Mouse (Mus musculus) forebrain, embryonic 10.5 days (tissue): ENCODE data around the gene Cep295. TPM values are rescaled to one million over a fixed set of nuclear protein-coding genes. Genes with fewer than 3 reads are reported as not detected.
"Not testable (repeated sequence)": the region's sequence is repeated elsewhere in the genome, so short reads cannot be mapped to it uniquely, and the experiment has no call there.

Experiments used
- DNase-seq: peaks from one replicate; pipeline ENCODE4 v3.0.0-alpha.2; 2017; ENCODE audit warnings: low spot score; ENCODE audit errors: extremely low spot score
- H3K27ac ChIP-seq: fragments of 300-500 bp; sonication (generic); 2 replicates; pipeline ENCODE4 v1.5.1; 2016; ENCODE audit warnings: mild to moderate bottlenecking
- H3K27me3 ChIP-seq: fragments of 300-500 bp; sonication (generic); 2 replicates; pipeline ENCODE4 v1.6.1; 2016; ENCODE audit warnings: mild to moderate bottlenecking; ENCODE audit not compliant: poor library complexity, severe bottlenecking
- H3K36me3 ChIP-seq: fragments of 300-500 bp; sonication (generic); replicated peaks from 2 replicates; pipeline ENCODE4 v1.6.1; 2016; ENCODE audit warnings: mild to moderate bottlenecking, moderate library complexity
- H3K4me1 ChIP-seq: fragments of 300-500 bp; sonication (generic); 2 replicates; pipeline ENCODE4 v1.6.1; 2016
- H3K4me3 ChIP-seq: fragments of 300-500 bp; sonication (generic); 2 replicates; pipeline ENCODE4 v1.5.1; 2016; ENCODE audit warnings: mild to moderate bottlenecking, moderate library complexity
- H3K9me3 ChIP-seq: fragments of 300-500 bp; sonication (generic); 2 replicates; pipeline ENCODE4 v1.6.1; 2016; ENCODE audit warnings: mild to moderate bottlenecking, moderate library complexity
- WGBS: fragments of 180-500 bp; shearing (Covaris S2); methylation state at CpG from one replicate; pipeline ENCODE4 v1.1.7; 2016; 5-methylcytosine and 5-hydroxymethylcytosine counted together
- polyA plus RNA-seq: library from polyadenylated mRNA; unstranded; fragments of >200 nt; fragmentation: Nextera tagmentation; extraction: Ambion mirVana; gene quantifications from 2 replicates; pipeline ENCODE4 v1.2.1, GENCODE M21; 2016

Cep295 gene
- polyA plus RNA-seq, 1 experiment from 2014 or later = 25.6 TPM

GRCm38 (mm10) chr9:15302006-15302405 is 55.6 kb downstream of the Cep295 start:
- 76% methylated on average over 6 of the region's 6 CpGs for whole genome bisulfite sequencing

DNA sequence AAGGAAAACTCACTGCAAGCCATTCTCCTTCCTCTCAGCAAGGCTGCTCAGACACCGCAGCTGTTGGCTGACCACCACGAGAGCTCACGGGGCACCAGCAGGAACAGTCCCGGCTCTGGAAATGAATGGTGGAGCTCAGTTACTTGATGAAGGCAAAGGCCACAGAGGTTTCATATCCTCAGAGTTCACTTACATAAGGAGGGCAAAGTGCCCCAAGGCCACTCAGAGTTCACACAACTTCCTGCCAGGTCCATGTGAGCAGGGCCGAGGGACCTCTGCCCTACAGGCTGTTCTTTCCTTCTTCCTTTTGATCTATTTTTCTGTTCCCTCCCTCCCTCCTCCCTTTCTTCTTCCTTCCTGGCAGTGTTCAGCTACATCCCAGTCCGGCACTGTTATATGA is 56.2 kb downstream of the Cep295 start:
- no peak for DNase-seq
- Histone ChIP-seq H3K4me1 (peaks cover 4% of the 10 kb centered on the region; the same call in 1 of the 2 replicates), H3K4me3 (no peak overlapping the region), H3K27me3 (no peaks in the 10 kb centered on the region), H3K36me3 (no peaks in the 10 kb centered on the region), H3K9me3 (no peaks in the 10 kb centered on the region), H3K27ac (no peak overlapping the region)
- WGBS = 69% methylated on average over 6 of the region's 6 CpGs

More at GRCm38 (mm10) chr9:15302006-15302405, 55.6 kb downstream of the Cep295 start:
- H3K36me3 ChIP-seq, H3K9me3 ChIP-seq, DNase-seq, H3K27ac ChIP-seq, H3K4me3 ChIP-seq, H3K27me3 ChIP-seq, H3K4me1 ChIP-seq: not testable (repeated sequence)

DNA sequence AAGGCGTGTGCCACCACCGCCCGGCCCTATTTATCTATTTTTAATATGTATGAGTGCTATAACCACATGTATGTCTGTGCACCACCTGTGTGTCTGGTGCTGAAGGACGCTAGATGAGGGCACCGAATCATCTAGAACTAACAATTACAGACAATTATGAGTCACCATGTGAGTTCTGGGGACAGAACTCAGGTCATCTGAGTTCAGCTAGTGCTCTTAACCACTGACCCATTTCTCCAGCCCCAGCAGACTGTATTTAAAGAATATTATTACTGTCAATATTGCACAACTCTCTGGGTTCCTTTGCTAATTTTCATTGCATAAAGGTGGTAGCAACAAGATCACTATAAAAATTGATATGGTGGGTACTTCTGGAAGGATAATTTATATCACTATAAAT is 57.5 kb downstream of the Cep295 start:
- 86% methylated on average over 5 of the region's 5 CpGs for WGBS
- H3K4me3 ChIP-seq = no peak overlapping the region
- DNase-seq = no peak
- H3K27me3 ChIP-seq = no peaks in the 10 kb centered on the region
- H3K4me1 ChIP-seq = no peaks in the 10 kb centered on the region
- no peaks in the 10 kb centered on the region for H3K36me3 ChIP-seq
- no peaks in the 10 kb centered on the region for H3K9me3 ChIP-seq
- H3K27ac ChIP-seq = no peak overlapping the region

DNA sequence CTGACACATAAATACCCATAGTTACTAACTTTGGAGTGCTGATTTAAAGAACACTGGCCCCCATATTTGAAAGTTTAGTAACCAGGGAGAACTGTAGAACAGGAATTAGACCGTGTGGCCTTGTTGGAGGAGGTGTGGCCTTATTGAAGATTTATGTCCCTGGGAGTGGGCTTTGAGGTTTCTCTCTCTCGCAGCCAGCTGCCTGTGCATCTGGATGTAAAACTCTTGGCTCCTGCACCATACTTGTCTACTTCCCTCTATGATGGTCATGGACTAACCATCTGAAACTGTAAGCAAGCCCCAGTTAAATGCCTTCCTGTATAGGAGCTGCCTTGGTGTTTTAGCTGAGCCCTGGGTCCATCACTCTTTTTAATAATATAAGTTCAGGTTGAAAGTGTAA is 59.1 kb downstream of the Cep295 start:
- DNase-seq = no peak
- Histone ChIP-seq H3K4me3 (no peak overlapping the region), H3K27me3 (no peaks in the 10 kb centered on the region), H3K36me3 (no peaks in the 10 kb centered on the region), H3K27ac (no peak overlapping the region), H3K4me1 (no peaks in the 10 kb centered on the region), H3K9me3 (no peaks in the 10 kb centered on the region)
- 78% methylated on average over 2 of the region's 2 CpGs for WGBS

DNA sequence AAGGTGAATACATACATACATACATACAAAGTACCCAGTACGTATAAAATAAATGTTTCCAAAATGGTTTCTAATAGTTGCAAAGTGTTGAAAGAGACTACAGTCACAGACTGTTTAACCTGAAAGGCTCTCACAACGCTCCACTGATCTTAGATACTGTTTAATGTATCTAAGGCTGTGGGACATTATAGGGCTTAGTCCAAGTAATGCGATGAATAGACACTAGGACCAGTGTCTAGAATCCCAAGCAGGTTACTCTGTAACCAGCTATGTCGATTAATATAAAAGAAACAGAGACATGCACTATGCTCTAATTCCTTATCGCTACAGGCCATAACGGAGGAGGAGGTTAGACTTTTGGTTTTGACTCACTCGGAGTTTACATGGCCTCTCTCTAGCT is 60.5 kb downstream of the Cep295 start:
- Histone ChIP-seq H3K27ac (no peak overlapping the region), H3K4me3 (no peak overlapping the region), H3K9me3 (no peaks in the 10 kb centered on the region), H3K36me3 (no peaks in the 10 kb centered on the region), H3K4me1 (no peaks in the 10 kb centered on the region), H3K27me3 (no peaks in the 10 kb centered on the region)
- 90% methylated on average over 7 of the region's 7 CpGs for WGBS
- no peak for DNase-seq

DNA sequence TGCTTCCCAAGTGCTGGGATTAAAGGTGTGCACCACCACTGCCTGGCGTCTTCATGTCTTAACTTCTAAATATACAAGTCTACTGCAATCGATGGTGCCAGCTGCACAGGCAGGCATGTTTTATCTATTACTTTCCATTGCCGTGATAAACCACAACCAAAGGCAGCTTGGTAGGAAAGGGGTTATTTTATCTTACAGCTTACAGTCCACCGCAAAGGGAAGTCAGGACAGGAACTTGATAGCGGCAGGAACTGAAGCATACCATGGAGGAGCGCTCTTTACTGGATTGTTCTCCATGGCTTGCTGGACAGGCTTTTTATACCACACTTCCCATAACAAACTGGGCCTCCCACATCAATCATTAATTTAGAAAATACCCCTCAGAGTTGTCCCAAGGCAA is 68.3 kb downstream of the Cep295 start:
- Histone ChIP-seq H3K27ac (no peak overlapping the region), H3K36me3 (no peaks in the 10 kb centered on the region), H3K9me3 (no peaks in the 10 kb centered on the region), H3K27me3 (no peaks in the 10 kb centered on the region), H3K4me3 (no peak overlapping the region), H3K4me1 (no peaks in the 10 kb centered on the region)
- WGBS = 91% methylated on average over 6 of the region's 6 CpGs
- DNase-seq = no peak

DNA sequence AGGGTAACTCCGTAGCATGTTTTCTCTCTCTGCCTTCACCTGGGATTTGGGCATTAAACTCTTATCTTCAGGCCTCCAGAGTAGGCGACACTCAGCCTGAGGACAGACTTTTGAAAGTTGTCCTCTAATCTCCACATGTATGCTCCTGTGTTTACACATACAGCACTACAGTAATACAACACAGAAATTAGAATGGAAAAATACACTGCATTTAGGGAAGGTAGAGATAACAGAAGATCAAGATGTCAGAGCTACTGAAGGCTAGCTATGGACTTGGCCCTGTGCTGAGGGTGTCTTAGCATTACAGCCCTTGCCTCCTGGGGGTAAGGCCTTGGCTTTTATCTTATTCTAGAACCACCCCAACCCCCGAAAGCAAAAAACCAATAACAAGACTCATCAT is 69.2 kb downstream of the Cep295 start:
- DNase-seq = no peak
- Histone ChIP-seq H3K36me3 (no peaks in the 10 kb centered on the region), H3K4me1 (no peaks in the 10 kb centered on the region), H3K9me3 (no peaks in the 10 kb centered on the region), H3K27ac (no peak overlapping the region), H3K27me3 (no peaks in the 10 kb centered on the region), H3K4me3 (no peak overlapping the region)
- WGBS = 92% methylated on average over 3 of the region's 3 CpGs

DNA sequence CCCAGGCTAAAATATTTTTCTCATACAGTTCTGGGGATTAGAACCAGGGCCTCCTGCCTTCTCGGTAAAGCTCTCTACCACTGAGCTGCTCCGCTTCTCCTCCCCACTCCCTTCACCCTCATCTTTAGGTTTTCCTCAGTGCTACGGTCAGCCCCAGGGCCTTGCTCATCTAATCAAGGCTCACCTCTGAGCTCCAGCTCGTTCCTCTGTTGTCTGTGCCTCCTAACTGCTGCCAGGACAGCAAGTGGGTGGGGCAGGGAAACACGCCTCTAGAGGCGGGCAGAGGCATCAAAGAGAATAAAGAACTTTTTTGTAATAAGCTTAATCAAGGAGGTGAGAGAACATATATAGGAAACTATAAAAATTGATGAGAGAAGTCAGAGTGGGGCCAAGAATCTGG is 69.7 kb downstream of the Cep295 start:
- H3K4me3 ChIP-seq = no peak overlapping the region
- no peaks in the 10 kb centered on the region for H3K27me3 ChIP-seq
- no peak overlapping the region for H3K27ac ChIP-seq
- 48% methylated on average over 6 of the region's 6 CpGs for WGBS
- no peaks in the 10 kb centered on the region for H3K9me3 ChIP-seq
- no peak for DNase-seq
- H3K36me3 ChIP-seq = no peaks in the 10 kb centered on the region
- H3K4me1 ChIP-seq = no peaks in the 10 kb centered on the region

DNA sequence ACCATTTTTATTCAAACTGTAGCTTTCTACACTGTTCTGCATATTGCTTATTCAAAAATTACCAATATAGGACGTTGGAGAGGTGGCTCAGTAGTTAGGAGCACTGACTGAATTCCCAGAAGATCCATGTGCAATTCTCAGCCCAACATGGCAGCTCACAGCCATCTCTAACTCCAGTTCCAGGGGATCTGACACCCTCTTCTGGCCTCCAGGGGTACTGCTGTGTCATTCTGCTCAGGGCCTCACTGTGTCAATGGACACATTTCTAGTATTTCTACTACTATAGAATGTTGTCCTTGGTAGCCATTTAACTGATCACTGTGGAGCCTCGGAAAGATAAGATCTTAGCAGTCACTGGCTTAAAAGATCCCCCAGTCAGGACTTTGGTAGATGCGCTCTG is 72.1 kb downstream of the Cep295 start:
- Histone ChIP-seq H3K36me3 (no peaks in the 10 kb centered on the region), H3K4me1 (peaks cover 9% of the 10 kb centered on the region), H3K9me3 (no peaks in the 10 kb centered on the region), H3K27me3 (no peaks in the 10 kb centered on the region), H3K4me3 (no peak overlapping the region), H3K27ac (no peak overlapping the region)
- DNase-seq = no peak
- 65% methylated on average over 3 of the region's 3 CpGs for WGBS

DNA sequence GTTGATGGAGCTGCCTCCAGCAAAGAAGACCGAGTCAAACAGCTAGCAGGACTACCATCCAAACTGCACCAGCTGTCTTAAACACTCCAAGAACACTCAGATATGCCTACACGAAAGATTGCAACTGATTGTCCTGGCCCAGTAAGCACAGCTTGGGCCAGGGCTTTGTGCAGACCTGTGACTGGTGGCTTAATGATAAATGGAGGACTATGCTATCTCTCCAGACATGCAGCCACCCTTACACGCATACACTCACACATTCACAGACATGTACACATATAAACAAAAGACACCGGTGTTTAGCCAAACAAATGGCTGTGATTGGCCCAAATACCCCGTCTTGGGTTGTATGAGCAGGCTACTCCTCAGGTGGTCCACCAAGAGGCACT is 77.1 kb downstream of the Cep295 start:
- no peak for DNase-seq
- H3K36me3 ChIP-seq = peaks cover 19% of the 10 kb centered on the region
- no peaks in the 10 kb centered on the region for H3K9me3 ChIP-seq
- WGBS = 50% methylated on average over 5 of the region's 5 CpGs
- peak overlapping the region; percentile 98 for H3K4me3 ChIP-seq
- H3K27ac ChIP-seq = peak overlapping the region; percentile 92
- no peaks in the 10 kb centered on the region for H3K27me3 ChIP-seq
- peaks cover 24% of the 10 kb centered on the region for H3K4me1 ChIP-seq

GRCm38 (mm10) chr9:15279649-15280490 is 77.7 kb downstream of the Cep295 start, which contains the start of gene Med17:
Gene Med17, minus strand, starts transcription at chr9:15279931.
- Histone ChIP-seq H3K9me3 (no peaks in the 10 kb centered on the region), H3K4me1 (peaks cover 24% of the 10 kb centered on the region), H3K27ac (peak within 1 kb of the TSS; percentile 92), H3K4me3 (peak within 1 kb of the TSS; percentile 98), H3K36me3 (peaks cover 25% of the 10 kb centered on the region), H3K27me3 (no peaks in the 10 kb centered on the region)
- 2% methylated on average over 57 of the region's 57 CpGs for WGBS
- DNase-seq = peak; percentile 93

GRCm38 (mm10) chr9:15279139-15279648 is 78.4 kb downstream of the Cep295 start:
- 9% methylated on average over 19 of the region's 19 CpGs for WGBS
- H3K27ac ChIP-seq = peak overlapping the region; percentile 92
- no peak for DNase-seq
- peak overlapping the region; percentile 98 for H3K4me3 ChIP-seq
- peaks cover 32% of the 10 kb centered on the region for H3K36me3 ChIP-seq
- H3K27me3 ChIP-seq = no peaks in the 10 kb centered on the region
- H3K4me1 ChIP-seq = peaks cover 24% of the 10 kb centered on the region
- H3K9me3 ChIP-seq = no peaks in the 10 kb centered on the region

GRCm38 (mm10) chr9:15278343-15278742 is 79.2 kb downstream of the Cep295 start:
- Histone ChIP-seq H3K36me3 (peaks cover 41% of the 10 kb centered on the region), H3K27ac (no peak overlapping the region), H3K4me1 (peaks cover 24% of the 10 kb centered on the region), H3K27me3 (no peaks in the 10 kb centered on the region), H3K4me3 (no peak overlapping the region), H3K9me3 (no peaks in the 10 kb centered on the region)
- no peak for DNase-seq
- 87% methylated on average over 3 of the region's 3 CpGs for WGBS
